Mouse (Mus musculus) mouse embryonic stem cell (cell line): ENCODE data around the gene Gtf2h3.
"Not testable (repeated sequence)": the region's sequence is repeated elsewhere in the genome, so short reads cannot be mapped to it uniquely, and the experiment has no call there.

ENCODE experiments used
- in situ Hi-C, 2 experiments: fragments of 300-500 bp; cut with MboI; formaldehyde crosslinking; loops; 1 replicate in 1 of 2; 3 replicates in 1 of 2; pipeline ENCODE4 v1.14.3; 2019 to 2020; ENCODE audit warnings: low sequenced_read_pairs in 2 of 2, low pct_unique_long_range_greater_than_20kb in 1 of 2, mixed read lengths in 1 of 2; ENCODE audit not compliant: unreplicated experiment in 1 of 2

Gene Gtf2h3

GRCm38 (mm10) chr5:124578633-124579317 lies at the start of gene Gtf2h3, which contains the start of gene Eif2b1:
TSS of gene Gtf2h3 (plus strand) at chr5:124579140.
TSS of gene Eif2b1 (minus strand) at chr5:124579131.
- in situ Hi-C loops, result no loop called here

- in situ Hi-C loops, result no loop called here
These were observed 49.7 kb upstream of the Gtf2h3 start for GRCm38 (mm10) chr5:124529191-124529651.

- in situ Hi-C loops, result no loop called here
These were observed 49.2 kb upstream of the Gtf2h3 start for GRCm38 (mm10) chr5:124529697-124530096.

GRCm38 (mm10) chr5:124530655-124531582 lies 48.0 kb upstream of the Gtf2h3 start, which contains the start of gene Rilpl1:
TSS of gene Rilpl1 (minus strand) at chr5:124531391.
- in situ Hi-C loops, result no loop called here

GRCm38 (mm10) chr5:124531583-124531930 lies 47.4 kb upstream of the Gtf2h3 start:
- in situ Hi-C loops, result no loop called here

- in situ Hi-C loops, result no loop called here
These were observed 46.5 kb upstream of the Gtf2h3 start for GRCm38 (mm10) chr5:124532451-124532850.

GRCm38 (mm10) chr5:124535016-124535415 lies 43.9 kb upstream of the Gtf2h3 start:
- in situ Hi-C loops, result no loop called here

- in situ Hi-C loops, result no loop called here
These were observed 42.2 kb upstream of the Gtf2h3 start for GRCm38 (mm10) chr5:124536776-124537175.

GRCm38 (mm10) chr5:124538813-124539792 lies 39.8 kb upstream of the Gtf2h3 start:
- in situ Hi-C loops, result no loop called here

- in situ Hi-C loops, result no loop called here
These were observed 39.0 kb upstream of the Gtf2h3 start for GRCm38 (mm10) chr5:124539905-124540304.

GRCm38 (mm10) chr5:124540383-124540786 lies 38.6 kb upstream of the Gtf2h3 start, which contains the start of gene Tmed2:
TSS of gene Tmed2 (plus strand) at chr5:124540695.
- in situ Hi-C loops, result no loop called here

GRCm38 (mm10) chr5:124540905-124541601 lies 37.9 kb upstream of the Gtf2h3 start:
- in situ Hi-C loops, result no loop called here

GRCm38 (mm10) chr5:124541602-124541973 lies 37.4 kb upstream of the Gtf2h3 start:
- in situ Hi-C loops, result no loop called here

GRCm38 (mm10) chr5:124550737-124551136 lies 28.2 kb upstream of the Gtf2h3 start:
- in situ Hi-C loops, result not testable (repeated sequence)

- in situ Hi-C loops, result not testable (repeated sequence)
These were observed 27.4 kb upstream of the Gtf2h3 start for GRCm38 (mm10) chr5:124551349-124552093.

- in situ Hi-C loops, result no loop called here
These were observed 26.9 kb upstream of the Gtf2h3 start for GRCm38 (mm10) chr5:124552094-124552472.
